Mouse (Mus musculus) right cerebral cortex, postnatal 14 days (tissue): ENCODE measurements at regions not wholly inside any gene's neighbourhood (a gene's known extent, or its start where the extent isn't known, plus 50 kb on each side); places are given as distances from the start of the nearest gene placed in this dataset.

ENCODE experiments used
- DNase-seq: peaks from one replicate; pipeline ENCODE4 v3.0.0; 2022

DNA sequence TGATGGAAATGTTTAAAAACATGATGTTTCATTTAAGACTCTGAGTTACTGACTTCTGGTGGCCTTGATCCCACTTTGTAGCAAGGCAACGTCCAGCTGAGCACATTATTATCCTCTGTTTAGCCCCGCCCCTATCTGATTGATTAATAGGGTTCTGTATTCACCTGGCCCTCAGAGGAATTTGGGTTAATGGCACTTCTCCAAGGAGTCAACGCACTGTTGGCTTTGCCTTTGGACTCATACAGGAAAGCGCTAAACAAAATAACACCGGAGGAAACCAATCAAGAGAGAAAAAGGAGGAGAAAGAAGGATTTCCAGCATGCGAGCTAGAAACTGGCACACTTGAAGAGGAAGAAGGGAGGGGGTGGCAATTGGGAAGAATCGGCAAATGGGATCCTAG, 497.1 kb downstream of the Nedd1 start:
- DNase-seq: no peak

- DNase-seq: no peak
Measured at GRCm38 (mm10) chr10:92219310-92219709, 502.9 kb downstream of the Nedd1 start.

DNA sequence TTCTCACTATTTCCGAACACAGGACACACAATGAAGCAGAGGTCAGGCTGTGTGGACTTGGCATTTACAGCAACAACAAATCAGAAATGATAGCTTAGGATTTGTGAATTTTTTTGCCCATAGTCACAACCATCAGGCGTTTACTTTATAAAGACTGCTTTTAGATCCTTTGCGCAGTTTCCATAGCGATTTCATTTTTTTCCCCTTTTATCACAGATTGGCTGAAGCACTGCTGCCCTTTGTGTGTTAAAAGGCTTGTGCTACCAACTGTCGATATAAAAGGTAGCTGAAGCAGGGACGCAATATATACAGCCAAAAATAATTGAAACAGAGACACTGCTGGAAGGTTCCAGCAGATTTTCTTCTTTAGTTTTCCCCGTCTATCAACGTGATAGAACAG, 551.4 kb downstream of the Nedd1 start:
- no peak for DNase-seq

GRCm38 (mm10) chr10:92166057-92166456, 556.2 kb downstream of the Nedd1 start:
- no peak for DNase-seq

- no peak for DNase-seq
Measured at GRCm38 (mm10) chr10:92164991-92165390, 557.2 kb downstream of the Nedd1 start.

DNA sequence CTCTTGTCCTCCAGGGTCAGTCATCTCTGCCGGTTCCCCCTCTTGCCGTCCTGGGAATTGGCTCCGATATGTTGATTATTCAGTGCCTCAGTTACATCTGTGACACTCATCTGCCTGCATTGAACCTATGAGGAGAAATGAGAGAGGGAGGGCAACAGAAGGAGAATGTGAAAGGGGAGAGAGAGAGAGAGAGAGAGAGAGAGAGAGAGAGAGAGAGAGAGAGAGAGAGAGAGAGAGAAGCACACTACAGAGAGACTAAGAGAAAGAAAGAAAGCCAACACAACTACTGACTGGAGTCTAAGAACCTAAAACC, 557.6 kb downstream of the Nedd1 start:
- no peak for DNase-seq

DNA sequence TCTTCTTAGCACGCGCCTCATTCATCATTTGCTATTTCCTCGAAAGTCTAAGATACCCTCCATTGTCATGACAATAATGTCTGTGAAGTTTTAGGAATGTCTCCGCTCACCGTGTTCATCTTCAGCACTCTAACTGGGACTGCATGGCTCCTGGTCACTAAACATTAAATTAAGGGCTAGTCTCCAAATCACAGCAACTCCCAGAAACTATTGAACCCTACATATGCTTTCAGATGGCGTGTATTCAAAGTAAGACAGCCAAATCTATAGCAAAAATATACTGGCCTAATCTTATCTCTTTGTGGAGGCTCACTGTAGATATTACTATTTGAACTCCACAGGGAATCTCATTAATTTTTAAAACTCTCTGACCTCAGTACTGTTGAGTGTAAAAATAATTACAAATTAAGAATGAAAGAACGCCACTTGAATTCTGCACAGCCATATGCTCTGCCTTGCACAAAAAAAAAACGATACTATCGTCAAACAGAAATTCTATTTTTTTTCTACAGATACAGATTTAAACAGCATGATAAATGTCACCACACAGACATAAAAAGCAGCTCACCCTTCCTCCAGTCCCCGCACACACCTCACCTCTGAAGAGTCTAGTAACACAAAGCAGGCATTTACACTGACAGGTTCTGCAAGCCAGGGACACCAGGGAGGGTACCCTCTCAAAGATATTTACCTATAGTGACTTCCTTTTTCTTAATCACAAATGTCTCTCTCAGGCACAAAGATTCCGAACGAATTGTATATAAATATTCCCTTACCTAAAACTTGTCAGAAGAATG, 558.2 kb downstream of the Nedd1 start:
- DNase-seq: no peak

- DNase-seq: no peak
Measured at GRCm38 (mm10) chr10:92163071-92163504, 559.1 kb downstream of the Nedd1 start.

- peak; percentile 9 for DNase-seq
Measured at GRCm38 (mm10) chr10:92162473-92163011, 559.7 kb downstream of the Nedd1 start.

DNA sequence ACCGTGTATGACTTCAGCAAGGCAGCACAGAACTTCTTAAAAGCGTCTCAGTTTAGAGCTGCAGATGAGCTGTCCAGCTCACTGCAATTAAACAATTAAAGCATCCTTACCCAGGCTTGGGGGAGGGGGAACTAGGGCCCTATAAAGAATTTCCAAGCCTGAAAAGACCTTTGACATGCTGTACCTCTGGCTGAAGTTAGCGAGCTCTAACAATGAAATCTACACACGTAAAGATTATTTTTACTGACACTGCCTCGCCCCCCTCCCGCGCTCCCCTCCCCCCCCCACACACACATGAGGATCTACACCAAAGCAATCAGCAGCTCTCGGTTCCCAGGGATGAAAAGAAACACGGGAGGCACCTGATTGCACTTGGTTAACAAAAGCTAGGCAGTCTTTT, 560.7 kb downstream of the Nedd1 start:
- no peak for DNase-seq

DNA sequence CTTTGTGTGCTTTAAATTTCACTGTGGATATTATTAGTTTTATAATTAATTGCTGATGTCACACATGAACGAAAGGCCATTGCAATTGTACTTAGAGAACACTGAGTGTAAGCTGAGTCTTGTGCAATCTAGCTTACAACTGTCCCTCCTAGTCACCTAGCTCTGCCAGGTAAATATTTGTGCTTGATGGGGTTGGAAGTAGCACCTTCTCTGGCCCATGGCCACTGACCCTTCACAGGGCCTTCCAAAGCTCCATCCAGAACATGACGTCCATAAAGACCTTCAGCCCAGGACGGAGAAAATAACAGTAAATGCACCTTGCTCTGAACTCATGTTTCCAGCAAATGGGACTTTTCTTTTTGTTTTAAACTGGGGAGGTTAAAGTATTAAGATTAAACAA, 576.0 kb downstream of the Nedd1 start:
- no peak for DNase-seq

GRCm38 (mm10) chr10:92135521-92135920, 586.7 kb downstream of the Nedd1 start:
- DNase-seq: no peak

- no peak for DNase-seq
Measured at GRCm38 (mm10) chr10:92112790-92113189, 609.4 kb downstream of the Nedd1 start.

- DNase-seq: no peak
Measured at GRCm38 (mm10) chr10:92106331-92106730, 615.9 kb downstream of the Nedd1 start.

DNA sequence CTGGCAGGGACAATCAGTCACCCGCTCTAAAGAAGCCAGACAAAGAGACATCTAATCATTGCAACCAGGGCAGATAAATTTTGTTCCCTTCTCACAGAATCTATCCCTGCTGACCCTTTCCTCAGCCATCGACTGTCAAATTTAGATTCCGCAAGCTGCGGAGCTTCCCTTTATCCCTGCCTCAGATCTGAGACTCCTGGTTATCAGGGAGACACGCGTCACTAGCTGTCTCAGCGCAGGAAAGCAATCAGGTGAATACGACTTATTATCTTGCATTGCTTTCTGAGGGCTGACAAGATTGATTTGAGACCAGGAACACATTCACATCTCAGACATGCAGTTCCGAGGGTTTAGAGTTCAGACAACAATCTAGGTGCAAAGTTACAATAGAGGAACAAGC, 618.3 kb downstream of the Nedd1 start:
- DNase-seq: no peak

- DNase-seq: no peak
Measured at GRCm38 (mm10) chr10:92102755-92103154, 619.5 kb downstream of the Nedd1 start.

GRCm38 (mm10) chr10:92097562-92097961, 624.7 kb downstream of the Nedd1 start:
- DNase-seq: no peak

DNA sequence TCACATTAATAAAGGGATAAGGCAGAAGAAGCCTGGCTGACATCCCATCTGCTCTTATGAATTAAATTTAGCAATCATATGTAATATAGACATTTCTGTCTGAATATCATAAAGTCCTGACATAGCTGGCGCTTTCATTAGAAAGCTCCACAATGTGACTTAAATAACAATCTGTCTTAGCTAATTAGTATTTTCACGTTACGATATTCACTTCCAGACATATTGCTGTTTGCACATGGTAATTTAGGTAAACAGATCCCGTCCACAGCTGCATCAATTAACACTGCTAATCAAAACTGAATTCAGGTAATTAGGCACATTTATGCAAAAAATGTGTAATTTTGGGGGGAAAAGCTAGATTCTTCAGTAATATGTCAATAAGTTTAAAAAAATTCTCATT, 625.1 kb downstream of the Nedd1 start:
- no peak for DNase-seq

GRCm38 (mm10) chr10:92091480-92092395, 630.5 kb downstream of the Nedd1 start:
- no peak for DNase-seq

GRCm38 (mm10) chr10:92082111-92082510, 640.1 kb downstream of the Nedd1 start:
- DNase-seq: no peak

DNA sequence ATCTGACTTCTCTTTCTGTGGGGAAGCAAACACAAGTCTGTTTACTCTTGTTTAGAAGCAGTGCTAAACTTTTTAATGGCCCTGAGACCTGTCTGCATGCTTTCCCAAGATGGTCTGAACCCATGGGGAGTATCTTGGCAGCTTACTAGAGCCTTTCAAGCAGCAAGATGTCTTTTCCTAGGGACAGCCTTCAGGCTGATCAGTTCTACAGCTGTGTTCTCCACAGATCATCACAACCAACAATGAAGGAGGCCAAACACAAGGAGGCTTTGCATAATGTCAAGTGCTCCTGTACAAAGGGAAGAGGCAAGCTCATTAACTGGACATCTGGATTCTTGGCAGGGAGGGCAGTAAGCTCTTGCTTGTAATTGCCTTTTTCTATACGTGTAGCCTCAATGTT, 641.0 kb downstream of the Nedd1 start:
- no peak for DNase-seq

DNA sequence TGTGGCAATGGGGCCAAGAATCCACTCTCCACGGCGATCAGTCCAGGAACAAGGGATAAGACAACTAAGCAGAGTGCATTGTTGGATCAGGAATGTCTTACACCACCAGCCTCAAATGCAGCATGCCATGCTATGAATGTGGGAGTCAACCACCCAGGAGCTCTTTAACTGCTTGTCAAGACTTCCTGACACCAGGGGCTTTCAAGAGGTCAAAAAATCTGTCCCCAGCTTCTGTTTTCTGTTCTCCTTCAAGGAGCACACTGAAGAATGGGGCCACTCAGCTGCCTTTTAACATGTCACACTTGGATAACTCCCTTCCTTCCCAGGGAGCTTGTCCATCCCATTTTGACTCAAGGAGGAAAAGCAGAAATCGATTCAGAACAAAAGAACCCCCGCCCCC, 642.8 kb downstream of the Nedd1 start:
- DNase-seq: no peak

DNA sequence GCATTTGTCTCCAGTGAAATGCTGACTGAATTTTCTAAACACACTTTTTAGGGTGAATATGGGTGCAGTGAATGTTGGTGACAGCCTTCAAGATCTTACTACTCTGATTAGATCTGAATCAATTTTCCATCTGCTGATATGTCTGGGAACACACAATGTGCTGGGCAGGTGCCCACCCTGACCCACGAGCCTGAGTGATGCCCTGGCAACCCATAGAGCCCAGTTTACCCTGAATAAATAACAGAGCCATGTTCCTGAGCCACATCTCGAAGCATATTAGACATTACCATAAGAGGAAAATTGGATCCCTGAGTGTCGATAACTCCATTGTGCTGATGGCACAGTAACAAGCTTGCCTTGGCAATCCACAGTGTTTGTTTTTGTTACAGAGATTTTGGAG, 644.9 kb downstream of the Nedd1 start:
- no peak for DNase-seq

GRCm38 (mm10) chr10:92076754-92077153, 645.5 kb downstream of the Nedd1 start:
- DNase-seq: no peak
